Mouse (Mus musculus): Measurements from ENCODE around the gene Tuba1a.
"Not testable (repeated sequence)": the region's sequence is repeated elsewhere in the genome, so short reads cannot be mapped to it uniquely, and the experiment has no call there.

Gene Tuba1a

DNA sequence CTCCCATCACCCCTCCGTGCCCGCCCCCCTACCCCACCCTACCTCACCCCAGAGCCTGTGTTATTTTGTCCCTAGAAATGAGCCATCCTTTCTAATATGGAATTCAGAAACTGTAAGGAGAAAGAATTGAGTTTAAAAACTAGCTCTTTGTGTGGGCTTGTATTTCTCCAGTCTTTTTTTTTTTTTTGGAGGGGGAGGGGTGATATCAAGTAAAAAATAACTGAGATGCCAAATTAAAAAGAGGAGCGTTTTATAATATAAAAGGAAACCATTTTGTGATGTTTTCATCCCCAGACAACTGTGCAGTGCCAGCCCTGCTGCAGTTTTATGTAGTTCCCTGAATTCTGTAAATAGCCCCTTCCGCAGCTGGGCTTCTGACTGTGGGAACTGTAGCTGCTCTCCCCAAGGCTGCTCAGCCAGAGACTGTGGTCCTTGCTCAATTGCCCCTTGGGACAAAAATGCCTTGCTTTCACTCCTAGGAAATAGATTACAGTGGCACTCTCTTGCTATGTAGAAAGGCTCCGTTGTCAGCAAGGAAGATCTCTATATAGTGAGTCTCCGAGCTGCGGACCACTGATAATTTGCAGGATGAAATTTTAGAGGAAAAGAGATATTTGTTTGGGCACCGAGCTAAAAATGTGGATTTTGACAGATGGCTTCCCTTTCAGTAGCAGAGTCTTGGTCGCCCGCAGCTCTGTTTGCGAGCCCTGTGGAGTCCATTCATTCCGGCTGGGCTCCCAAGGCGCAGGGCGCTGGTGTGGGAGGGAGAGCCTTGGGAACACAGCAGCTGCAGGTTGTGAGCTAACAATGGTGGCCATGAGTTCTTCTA is 1.1 kb upstream of the Tuba1a start:
- peak in 1 of 2 experiments; percentile 73 for DNase-seq (ENCODE audit: low spot score in 2 of 2)

DNA sequence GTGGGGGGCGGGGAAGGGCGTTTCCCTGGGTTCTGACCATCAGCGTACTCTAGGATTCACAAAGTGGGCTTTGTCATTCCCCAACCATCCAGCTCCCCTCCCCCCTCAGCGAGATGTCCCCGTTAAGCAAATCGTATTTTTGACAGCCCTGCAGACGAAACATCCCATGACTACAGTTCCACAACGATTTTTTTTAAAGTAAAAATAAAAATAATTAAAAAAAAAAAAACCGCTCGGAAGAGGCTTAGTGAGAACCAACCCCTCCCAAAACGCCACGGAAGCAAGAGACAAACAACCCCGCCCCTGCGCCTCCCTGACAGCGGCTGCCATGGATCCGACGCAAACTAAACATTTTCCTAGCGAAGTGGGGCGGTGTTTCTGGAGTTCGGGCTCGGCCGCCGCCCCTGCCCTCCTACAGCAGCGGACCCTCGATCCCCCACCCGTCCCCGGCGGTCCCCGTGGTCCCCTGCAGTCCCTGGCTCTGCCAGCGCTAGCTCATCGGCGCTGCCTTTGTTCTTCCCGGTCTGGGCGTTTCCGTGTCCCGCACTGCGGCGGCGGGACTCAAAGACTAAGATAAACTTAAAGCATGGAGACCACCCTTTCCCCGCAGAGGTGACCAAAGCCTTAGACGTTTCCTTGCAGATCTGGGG is 627 bp downstream of the Tuba1a start:
- DNase-seq (ENCODE audit: low spot score in 2 of 2): no peak

DNA sequence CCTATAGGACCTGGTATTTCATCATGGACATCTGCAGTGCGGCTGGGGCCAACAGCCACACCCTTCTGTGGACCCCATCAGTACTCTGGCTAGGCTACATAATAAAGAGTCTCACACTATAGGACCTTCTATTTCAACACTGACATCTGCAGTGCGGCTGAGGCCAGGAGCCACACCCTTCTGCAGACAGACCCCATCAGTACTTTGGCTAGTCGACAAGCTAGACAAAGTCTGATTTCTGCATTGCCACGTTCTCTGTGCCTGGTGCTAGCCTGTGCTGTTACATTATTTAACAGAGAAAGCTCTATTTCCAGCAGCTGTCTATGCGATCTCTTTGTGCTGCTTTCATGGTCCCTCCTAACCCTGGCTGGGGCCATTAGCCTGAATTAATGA is 1.4 kb downstream of the Tuba1a start:
- DNase-seq (ENCODE audit: low spot score in 2 of 2): no peak

DNA sequence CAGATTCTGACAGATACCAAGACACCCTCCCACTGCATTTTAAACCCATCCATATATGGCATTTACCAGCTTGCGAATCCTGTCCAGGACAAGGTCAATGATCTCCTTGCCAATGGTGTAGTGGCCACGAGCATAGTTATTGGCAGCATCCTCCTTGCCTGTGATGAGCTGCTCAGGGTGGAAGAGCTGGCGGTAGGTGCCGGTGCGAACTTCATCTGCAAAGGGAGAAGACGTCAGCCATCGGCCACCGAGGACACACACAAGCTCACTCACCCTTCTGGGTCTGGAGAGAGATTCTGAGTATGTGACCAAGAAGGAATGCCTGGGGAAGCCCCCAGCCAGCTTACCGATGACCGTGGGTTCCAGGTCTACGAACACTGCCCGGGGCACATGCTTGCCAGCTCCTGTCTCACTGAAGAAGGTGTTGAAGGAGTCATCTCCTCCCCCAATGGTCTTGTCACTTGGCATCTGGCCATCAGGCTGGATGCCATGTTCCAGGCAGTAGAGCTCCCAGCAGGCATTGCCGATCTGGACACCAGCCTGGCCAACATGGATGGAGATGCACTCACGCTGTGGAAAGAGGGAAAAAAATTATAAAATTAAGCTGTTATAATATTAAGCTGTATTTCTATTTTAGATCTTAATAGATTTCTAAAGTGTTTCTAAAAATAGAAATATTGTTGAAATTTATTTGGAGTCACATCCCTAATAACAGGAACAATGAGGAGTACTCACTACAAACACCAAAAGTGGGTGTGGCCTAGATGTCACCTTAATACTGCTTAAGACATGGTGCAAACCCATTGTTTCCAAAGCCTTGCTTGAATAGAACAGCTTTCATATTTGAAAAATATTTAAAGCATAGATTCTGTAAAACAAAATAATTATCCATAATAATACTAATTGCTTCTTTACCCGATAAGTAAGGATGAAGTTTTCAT is 2.1 kb downstream of the Tuba1a start:
- DNase-seq (ENCODE audit: low spot score in 2 of 2): not testable (repeated sequence)

DNA sequence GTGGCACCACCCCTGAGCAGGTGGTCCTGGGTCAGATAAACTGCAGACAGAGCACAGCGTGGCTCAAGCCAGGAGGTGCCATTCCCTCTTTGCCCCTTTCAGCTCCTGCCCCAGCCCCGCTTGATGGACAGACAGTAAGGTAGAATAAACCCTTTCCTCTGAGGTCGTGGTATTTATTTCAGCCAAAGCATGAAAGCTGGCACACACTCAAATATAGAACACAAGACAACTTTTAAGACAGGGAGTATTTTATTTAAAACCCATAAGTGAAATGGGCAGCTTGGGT is 4.0 kb downstream of the Tuba1a start:
- DNase-seq (ENCODE audit: low spot score in 2 of 2): no peak

DNA sequence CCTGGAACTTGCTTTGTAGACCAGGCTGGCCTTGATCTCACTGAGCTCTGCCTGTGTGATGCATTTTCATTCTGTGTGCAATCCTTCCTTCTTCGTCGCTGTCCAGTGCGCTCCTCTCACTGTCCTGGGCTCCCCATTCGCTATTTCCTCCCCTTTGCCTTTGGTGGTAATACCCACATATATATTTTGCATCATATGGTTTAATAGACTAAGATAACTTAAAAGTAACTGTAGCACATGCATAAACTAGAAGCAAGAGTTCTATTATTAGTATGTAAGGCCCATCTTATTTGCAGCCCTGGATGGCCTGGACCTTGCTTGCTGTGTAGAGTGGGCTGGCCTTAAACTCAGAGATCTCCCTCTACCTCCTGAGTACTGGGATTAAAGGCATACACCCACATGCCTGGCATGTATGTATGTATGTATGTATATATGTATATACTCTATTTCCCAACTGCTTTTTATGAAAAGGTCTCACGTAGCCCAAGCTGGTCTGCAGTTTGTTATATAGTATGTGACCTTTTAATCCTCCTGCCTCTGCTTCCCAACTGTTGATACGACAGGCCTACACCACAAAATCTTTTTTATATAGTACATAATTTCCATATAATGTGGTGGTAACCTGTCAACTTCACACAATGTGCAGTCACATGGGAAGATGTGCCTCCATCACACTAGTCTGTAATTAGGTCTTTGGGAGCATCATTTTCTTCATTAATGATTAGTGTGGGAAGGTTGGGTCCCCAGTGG is 4.5 kb downstream of the Tuba1a start:
- DNase-seq (ENCODE audit: low spot score in 2 of 2): no peak

DNA sequence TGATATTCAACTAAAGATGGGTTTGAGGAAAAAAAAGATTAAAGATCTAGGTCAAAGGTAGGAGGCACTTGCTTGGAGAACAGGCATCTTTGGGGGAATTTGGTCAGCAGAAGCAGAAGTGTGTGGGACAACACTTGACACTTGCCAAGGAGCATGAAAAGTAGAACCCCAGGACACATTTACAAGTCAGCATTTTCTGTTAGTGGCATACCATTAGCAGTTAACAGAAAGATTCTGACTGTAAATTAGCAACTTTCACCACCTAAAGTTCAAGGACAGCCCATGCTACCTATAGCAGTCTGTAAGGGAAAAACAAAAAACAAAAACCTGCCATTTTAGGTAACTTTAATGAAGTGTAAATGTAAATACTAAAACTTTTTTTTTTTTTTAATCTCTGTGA is 5.1 kb downstream of the Tuba1a start:
- DNase-seq (ENCODE audit: low spot score in 2 of 2): no peak

DNA sequence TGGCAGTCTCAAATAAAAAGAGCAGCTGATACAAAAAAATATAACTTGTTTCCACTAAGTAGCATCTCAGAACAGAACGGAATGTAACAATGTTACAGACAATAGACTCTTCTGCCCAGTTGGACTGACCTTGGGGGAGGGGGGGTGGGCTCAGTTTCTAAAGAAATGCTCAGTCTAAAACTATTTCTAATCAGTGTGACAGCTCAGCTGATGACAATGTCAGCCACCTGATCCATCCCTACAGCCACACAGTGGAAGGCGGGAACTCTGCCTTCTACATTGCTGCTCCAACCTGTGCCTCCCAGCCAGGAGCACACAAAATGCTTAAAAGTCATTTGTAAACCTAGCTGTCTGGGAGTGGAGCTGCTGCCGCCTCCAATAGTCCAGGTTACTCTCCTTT is 5.6 kb downstream of the Tuba1a start:
- DNase-seq (ENCODE audit: low spot score in 2 of 2): no peak

DNA sequence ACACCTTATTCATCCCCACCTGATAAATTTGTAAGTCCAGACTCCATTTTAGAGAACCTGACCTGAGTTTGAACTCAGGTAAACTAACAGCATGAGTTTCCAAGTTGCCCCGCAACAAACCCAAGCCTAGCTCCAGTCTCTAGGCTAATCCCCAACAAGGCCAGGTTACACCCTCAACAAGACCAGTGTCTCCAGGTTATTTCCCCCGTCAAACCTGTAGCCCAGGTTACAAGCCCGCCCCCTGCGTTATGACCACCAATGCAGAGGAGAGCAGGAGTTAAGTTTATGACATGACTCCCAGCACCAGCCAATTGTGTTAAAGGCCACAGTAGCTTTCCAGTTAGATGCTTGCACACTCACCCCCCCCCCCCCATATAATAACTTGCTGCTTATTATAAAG is 10.4 kb downstream of the Tuba1a start:
- DNase-seq (ENCODE audit: low spot score in 2 of 2): no peak

DNA sequence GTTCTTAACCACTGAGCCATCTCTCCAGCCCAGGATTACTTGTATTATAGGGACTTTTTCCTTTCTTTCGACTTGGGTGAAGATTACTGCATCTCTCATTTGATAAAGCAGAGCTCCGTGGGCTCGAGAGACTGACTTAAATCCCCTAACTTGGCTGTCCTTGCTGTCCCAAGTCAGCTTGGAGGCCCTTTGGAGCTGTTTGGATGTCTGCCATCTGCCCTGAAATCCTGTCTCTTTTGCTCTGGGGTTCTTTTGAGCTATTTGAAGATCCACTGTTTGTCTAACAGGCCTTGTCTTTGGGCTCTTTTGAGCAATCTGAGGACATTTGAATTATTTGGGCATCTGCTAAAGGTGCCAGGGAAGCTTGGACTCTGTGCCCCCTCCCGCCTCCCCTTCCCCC is 11.4 kb downstream of the Tuba1a start:
- DNase-seq (ENCODE audit: low spot score in 2 of 2): no peak

DNA sequence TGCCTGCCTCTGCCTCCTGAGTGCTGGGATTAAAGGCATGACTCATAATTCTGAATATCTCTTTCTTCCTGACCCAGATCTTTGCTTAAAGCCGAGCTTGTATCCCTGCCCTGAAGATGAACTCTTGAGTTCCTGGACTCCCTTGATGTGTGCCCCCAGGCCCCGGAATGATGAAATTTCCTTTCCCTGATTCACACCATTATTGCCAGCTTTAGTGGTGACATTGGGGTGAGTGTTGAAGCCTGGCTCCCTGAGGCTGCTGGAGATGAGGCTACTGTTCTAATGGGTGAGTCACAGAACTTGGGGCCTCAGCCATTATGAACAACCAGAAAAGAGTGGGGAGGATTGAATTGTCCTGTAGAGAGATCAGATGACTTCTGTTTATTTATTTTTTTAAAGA is 12.0 kb downstream of the Tuba1a start:
- DNase-seq (ENCODE audit: low spot score in 2 of 2): no peak

DNA sequence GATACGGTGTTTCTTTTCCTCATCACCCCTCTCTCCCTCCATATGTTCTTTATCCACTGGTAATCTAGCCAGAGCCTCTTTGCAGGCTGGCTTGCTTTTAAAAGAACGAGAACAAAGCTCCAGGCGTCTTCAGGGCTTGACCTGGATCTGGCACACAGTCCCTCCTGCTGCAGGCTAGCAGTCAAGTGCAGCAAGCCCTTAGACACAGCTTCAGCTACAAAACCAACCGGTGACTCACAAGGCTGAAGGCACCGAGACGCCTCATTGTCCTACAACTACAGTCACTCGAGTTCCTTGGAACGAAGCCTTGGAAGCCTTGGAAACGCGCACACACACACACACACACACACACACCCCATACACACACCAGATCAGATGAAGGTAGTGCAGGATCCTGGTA is 12.7 kb downstream of the Tuba1a start:
- DNase-seq (ENCODE audit: low spot score in 2 of 2): no peak

DNA sequence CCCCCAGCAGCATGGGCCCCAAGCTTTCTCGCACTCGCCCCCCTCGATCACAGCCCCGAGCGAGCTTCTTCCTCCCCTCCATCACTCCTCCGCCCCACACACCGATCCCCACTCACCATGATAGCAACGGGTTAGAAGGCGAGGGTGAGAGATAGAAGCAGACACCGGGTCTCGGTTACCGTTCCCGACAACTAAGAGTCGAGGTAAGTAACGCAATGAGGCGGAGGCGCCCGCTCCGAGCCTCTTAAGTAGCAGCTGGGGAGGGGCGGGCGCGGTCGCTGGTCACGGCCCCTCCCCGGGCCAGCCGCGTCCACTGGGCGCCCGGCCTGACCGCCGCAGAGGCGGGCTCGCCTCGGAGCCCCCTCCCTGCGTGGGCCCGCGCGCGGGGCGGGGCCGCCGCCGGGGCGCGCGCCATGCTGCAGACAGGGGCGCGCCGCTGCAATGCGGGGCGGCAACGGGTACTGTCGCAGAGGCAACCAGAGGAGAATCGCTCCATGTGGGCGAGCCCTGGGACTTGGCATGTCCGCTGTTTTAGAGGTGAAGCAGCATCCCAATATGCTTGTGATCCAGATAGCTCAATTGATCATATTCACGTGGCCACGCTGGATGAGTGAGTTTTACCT is 19.2 kb downstream of the Tuba1a start, which contains the start of gene Tuba1b:
Gene Tuba1b, minus strand, starts transcription at position 349 of the 623 bp plus-strand sequence.
- DNase-seq (ENCODE audit: low spot score in 2 of 2): peak; percentile 87 to 92

DNA sequence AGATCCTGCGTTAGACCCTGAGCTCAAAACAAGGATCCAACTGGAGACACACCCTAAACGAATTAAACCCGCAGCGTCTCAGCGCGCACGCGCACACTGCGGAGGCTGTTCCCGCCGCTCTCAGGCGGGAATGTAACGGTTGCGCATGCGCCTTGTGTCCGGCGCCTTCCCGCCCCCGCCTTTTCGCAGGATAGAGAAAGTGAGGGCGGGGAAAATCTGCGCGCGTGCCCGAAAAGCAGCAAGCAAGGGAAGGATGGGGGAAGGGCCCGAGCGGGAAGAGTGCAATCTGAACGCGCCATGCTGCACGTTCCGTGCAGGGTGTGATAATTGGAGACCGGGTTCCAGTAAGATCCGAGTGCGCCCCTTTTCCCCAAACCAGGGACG is 19.7 kb downstream of the Tuba1a start:
- peak; percentile 92 to 97 for DNase-seq (ENCODE audit: low spot score in 2 of 2)

DNA sequence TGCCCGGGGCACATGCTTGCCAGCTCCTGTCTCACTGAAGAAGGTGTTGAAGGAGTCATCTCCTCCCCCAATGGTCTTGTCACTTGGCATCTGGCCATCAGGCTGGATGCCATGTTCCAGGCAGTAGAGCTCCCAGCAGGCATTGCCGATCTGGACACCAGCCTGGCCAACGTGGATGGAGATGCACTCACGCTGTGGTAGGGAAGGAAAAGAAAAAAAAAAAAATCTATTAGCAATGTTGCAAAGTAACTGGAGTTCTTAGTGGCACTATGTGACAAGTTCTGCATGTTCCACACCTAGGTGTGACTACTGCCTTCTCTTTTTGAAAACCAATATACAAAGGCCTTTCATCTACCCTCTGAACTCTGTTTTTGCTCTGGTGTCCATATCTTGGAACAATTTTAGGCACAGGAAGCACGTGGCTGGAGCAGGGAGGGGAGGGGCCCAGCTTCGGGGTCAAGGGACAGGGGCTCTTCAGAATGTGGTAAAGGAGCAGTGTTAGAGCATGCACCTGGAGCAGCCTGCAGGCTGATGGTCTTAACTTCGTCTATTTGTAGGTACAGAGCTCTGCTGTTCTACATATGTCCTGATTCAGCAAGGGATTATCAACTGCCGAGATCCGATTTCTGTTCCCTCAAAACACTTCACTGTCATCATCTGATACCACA is 20.4 kb downstream of the Tuba1a start:
- DNase-seq (ENCODE audit: low spot score in 2 of 2): not testable (repeated sequence)

DNA sequence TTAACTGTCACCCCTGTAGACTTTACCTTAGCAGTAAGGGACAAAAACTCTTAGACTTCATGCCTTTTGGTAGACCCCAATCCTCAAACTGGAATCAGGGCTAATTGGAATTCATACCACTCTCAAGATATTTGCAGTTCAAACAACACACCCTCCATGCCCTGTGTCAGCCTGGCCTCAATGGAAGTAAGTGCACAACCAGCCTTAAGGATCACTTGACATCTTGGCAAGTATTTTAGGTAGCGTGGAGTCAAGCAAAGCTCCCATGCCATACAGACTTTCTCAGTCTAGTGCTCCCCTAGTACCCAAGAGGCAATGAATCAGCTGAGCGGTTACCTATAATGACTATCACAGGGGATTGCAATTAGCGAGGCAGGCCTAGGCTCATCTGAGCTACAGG is 22.5 kb downstream of the Tuba1a start:
- DNase-seq (ENCODE audit: low spot score in 2 of 2): no peak

DNA sequence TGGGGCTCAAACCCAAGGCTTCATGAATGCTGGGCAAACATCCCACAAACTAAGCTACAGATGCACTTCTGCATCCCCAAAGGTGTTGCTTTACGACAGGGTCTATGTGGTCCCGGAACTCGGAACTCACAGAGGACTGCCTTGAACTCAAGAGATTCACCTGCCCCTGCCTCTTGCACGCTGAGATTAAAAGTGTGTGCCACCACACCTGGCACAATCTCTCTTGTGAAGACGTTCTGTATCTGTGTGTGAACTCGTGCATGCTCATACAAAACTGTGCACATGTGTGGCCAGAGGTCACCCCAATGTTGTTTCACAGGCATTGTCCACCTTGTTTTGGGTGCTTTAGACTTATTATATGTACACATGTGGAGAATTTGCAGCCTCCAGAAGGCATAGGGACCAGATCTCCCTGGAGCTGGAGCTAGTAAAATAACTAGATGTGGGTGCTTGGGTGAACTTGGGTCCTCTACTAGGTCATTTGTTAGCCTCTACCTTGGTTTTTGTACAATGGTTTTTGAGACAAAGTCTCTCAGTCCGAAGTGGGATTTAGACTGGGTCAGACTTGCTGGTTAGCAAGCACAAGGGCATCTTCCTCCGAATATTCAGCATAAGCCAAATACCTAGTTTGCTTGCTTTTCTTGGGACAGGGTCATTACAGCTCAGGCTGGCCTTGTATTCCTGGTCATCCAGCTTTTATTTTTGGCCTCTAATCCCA is 23.3 kb downstream of the Tuba1a start:
- DNase-seq (ENCODE audit: low spot score in 2 of 2): no peak

DNA sequence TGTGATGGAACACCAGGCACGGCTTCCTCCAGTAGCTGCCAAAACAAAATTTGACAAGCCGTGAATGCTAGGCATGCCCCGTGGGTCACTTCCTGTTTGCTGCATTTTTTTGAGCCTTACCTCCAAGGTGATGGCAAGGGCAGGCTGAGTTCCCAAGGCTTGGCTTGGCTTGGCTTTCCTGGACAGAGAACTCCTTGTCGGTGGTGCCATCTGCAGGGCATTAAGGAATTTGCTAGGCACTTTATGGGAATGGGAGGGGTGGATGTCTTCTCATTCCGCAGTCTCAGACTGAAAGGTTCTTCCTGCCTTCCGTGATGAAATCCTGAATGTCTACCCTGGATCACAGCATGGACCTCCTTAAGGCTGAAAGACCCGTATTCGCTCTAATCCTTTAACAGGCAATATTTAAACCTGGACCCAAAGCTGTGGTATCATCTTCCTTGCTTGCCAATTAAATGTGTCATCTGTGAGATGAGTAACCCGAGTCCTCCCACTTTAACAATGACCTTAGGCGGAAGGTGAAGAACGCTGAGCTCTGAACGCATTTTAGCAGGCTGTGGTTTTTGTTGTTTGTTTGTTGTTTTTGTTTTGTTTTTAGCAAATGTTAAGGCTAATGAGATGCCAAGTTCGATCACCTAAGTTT is 24.8 kb downstream of the Tuba1a start:
- DNase-seq (ENCODE audit: low spot score in 2 of 2): peak; percentile 66 to 76

DNA sequence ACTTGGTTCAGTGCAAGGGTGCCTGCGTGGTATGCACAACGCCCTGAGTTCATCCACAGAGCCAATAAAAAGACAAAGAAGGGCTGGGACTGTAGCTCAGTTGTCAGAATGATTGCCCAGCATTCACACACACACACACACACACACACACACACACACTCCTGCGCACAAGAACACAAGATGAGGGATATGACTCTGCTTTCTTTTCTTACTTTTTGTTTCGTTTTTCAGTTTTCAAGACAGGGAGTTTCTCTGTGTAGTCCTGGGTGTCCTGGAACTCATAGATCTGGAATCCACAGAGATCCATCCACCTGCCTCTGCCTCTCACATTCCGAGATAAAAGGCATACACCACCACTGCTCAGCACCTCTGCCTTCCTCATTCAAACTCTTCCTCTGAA is 25.9 kb downstream of the Tuba1a start:
- no peak for DNase-seq (ENCODE audit: low spot score in 2 of 2)

DNA sequence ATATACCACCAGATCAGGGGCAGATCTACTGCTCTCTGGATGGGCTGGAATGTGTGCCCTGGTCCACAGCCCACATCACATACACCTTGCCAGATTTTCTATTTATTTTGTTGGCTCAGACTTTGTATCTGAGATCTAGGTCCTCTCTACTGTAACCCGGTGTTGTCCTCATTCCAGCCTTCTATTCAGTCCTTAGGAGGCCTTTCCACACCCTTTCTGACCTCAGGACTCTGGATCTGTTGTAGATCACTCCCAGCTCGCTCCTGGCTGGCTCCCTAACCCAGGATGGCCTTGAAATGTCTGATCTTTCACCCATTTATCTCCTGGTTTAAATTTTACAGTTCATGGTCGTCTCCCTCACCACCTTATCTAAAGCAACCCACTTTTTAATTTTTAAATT is 28.8 kb downstream of the Tuba1a start:
- DNase-seq (ENCODE audit: low spot score in 2 of 2): no peak
